Mouse (Mus musculus): ENCODE data around the gene Rfc4. TPM values are rescaled to one million over a fixed set of nuclear protein-coding genes. Genes with fewer than 3 reads are reported as not detected.
"Not testable (repeated sequence)": the region's sequence is repeated elsewhere in the genome, so short reads cannot be mapped to it uniquely, and the experiment has no call there.

The Rfc4 gene
- polyA plus RNA-seq, 1 experiment from 2014 or later = 112 TPM

DNA sequence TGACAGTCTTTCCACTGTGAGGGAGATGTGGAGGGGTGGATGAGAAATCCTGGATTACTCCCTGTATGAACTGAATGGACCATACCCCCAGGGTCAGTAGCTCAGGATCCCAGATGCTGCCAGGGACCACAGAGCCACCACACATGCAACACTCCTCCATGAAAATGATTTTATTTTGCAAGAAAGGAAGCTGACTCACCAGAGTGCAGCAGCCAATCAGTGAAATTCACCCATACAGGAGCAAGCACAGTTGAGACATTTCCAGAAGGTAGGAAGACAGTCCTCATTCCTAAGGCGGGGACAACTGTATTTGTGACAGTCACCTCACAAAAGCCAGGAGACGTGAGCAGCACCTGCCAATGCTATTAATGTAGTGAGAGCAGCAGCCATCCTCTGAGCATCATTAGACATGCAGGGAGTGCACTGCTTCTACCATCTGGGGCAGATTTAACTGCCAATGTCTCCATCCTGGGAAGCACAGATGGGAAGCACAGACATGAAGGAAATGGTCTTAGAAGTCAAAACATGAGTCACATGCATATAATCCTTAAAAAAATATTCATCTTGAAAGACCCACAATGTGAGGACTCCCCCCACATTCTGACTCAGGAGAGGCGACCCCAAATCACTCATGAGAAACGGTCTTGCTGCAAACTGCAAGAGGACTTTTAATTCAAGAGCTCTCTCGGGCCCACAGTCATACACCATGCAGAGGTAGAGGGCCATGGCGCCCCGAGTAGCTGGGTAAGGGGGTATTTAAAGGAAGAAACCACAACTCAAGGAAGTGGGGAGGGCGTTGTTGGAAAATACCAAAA lies 30.0 kb downstream of the Rfc4 start:
- not testable (repeated sequence) for H3K4me2 ChIP-seq (replicated peaks); H3K36me3 ChIP-seq; ATAC-seq (ENCODE audit: low FRiP score, low read depth); H3K9me3 ChIP-seq; H3K4me3 ChIP-seq; H3K9ac ChIP-seq; H3K27ac ChIP-seq
- Histone ChIP-seq H3K4me1 (peaks cover 12% of the 10 kb centered on the region), H3K27me3 (replicated peaks) (0 out of 2 replicates have a peak, but pooled peaks cover 10% of the 10 kb centered on the region)
- WGBS = 86% methylated on average over 8 of the region's 8 CpGs

DNA sequence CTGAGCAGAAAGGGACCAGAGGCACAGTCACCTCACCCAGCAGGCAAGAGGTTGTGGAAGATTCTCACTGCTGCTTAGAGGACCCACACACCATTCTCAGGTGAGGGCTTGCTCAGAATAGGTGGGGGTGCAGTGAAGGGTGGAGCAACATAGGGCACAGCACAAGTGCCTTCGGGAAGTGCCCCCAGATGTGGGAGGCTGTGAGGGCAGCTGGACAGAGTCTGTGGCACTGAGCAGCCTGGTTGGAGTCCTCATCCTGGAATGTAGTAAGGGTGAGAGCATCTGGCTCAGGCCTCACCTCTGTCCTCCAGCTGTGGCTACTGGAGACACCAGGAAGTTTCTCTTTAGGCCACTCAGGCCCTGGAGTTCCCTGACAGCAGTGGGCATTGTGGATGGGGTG lies 30.7 kb downstream of the Rfc4 start:
- H3K4me3 ChIP-seq; H3K4me2 ChIP-seq (replicated peaks); H3K9me3 ChIP-seq; H3K27ac ChIP-seq; H3K36me3 ChIP-seq; ATAC-seq (ENCODE audit: low FRiP score, low read depth); H3K4me1 ChIP-seq; H3K9ac ChIP-seq: not testable (repeated sequence)
- 0 out of 2 replicates have a peak, but pooled peaks cover 10% of the 10 kb centered on the region for H3K27me3 ChIP-seq (replicated peaks)
- WGBS = 96% methylated on average over 1 of the region's 1 CpGs

DNA sequence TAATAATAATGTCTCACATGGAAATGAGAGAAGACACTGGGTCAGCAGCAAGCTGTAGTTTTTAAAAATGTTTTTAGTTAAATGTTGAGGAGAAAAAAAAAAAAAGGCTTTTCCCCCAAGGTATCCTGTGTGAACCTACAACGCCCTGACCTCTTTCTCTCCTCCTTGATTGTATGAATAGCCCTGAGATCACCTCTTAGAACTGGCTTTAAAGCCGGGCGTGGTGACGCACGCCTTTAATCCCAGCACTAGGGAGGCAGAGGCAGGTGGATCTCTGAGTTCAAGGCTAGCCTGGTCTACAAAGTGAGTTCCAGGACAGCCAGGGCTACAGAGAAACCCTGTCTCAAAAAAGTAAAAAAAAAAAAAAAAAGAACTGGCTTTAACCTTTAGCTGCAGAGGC lies 32.0 kb downstream of the Rfc4 start:
- not testable (repeated sequence) for H3K9me3 ChIP-seq; H3K4me1 ChIP-seq; H3K4me3 ChIP-seq; H3K27ac ChIP-seq; H3K27me3 ChIP-seq (replicated peaks); H3K4me2 ChIP-seq (replicated peaks); ATAC-seq (ENCODE audit: low FRiP score, low read depth); H3K36me3 ChIP-seq; H3K9ac ChIP-seq
- 92% methylated on average over 5 of the region's 5 CpGs for WGBS

DNA sequence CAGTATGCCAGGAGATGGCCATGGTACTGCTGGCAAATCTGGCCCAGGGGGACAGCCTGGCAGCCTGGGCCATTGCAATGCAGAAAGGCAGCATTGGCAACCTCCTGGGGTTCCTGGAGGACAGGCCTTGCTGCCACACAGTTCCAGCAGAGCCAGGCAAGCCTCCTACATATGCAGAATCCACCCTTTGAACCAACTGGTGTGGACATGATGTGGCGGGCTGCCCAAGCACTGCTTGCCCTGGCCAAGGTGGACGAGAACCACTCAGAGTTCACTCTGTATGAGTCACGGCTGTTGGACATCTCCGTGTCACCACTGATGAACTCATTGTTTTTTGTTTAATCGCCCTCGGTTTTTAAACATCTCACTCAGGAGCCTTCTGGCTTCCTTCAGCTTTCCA lies 33.4 kb downstream of the Rfc4 start:
- Histone ChIP-seq H3K4me3 (no peak overlapping the region), H3K27me3 (replicated peaks) (no peaks in the 10 kb centered on the region), H3K27ac (no peak overlapping the region), H3K4me2 (replicated peaks) (no peak overlapping the region), H3K9me3 (no peaks in the 10 kb centered on the region), H3K9ac (no peak overlapping the region), H3K4me1 (no peaks in the 10 kb centered on the region), H3K36me3 (no peaks in the 10 kb centered on the region)
- 89% methylated on average over 6 of the region's 6 CpGs for WGBS
- ATAC-seq (ENCODE audit: low FRiP score, low read depth) = no peak

DNA sequence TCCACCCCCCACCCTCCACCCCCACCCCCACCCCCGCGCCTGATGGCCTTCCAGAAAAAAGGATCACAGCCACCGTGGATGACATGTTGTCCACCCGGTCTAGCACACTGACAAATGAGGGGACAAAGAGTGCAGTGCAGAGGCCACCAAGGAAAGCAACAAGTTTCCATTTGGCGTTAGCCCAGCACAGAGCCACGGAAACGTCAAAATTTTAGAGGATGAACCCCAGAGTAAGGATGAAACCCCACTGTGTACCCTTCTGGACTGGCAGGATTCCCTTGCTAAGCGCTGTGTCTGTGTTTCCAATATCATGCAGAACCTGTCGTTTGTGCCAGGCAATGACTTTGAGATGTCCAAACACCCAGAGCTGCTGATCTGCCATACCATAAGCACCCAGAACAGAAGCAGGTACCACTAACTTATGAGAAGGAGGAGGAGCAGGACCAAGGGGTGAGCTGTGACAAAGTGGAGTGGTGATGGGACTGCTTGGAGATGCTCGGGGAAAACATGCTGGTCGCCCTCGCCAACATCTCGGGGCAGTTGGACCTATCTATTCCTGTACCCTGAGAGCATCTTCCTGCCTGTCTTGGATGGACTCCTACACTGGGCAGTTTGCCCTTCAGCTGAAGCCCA lies 34.1 kb downstream of the Rfc4 start:
- Histone ChIP-seq H3K9me3 (no peaks in the 10 kb centered on the region), H3K4me2 (replicated peaks) (no peak overlapping the region), H3K27ac (no peak overlapping the region), H3K4me1 (no peaks in the 10 kb centered on the region), H3K27me3 (replicated peaks) (no peaks in the 10 kb centered on the region), H3K9ac (no peak overlapping the region), H3K4me3 (no peak overlapping the region), H3K36me3 (no peaks in the 10 kb centered on the region)
- ATAC-seq (ENCODE audit: low FRiP score, low read depth) = no peak
- WGBS = 85% methylated on average over 13 of the region's 13 CpGs

DNA sequence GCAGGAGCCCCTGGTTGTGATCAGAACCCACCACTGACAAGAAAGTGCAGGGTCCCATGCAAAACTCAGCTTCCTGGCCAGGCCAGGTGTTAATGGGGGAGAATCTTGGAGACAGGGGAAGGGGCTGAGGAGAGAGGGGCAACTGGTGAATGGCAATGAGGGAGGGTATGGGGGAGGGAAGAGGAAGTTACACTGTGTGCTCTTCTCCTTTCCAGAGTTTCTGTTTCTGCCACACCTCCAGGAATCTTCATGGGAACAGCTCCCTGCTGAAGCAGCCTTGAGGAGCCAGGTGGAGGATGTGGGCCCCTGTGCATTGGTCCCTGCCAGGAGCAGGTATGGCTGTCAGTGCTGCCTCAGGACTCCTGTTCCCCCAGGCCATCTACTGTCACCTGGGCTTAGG lies 36.2 kb downstream of the Rfc4 start:
- H3K9me3 ChIP-seq; H3K27me3 ChIP-seq (replicated peaks); H3K4me1 ChIP-seq; H3K36me3 ChIP-seq; H3K9ac ChIP-seq; H3K27ac ChIP-seq; ATAC-seq (ENCODE audit: low FRiP score, low read depth); H3K4me2 ChIP-seq (replicated peaks); H3K4me3 ChIP-seq: not testable (repeated sequence)

DNA sequence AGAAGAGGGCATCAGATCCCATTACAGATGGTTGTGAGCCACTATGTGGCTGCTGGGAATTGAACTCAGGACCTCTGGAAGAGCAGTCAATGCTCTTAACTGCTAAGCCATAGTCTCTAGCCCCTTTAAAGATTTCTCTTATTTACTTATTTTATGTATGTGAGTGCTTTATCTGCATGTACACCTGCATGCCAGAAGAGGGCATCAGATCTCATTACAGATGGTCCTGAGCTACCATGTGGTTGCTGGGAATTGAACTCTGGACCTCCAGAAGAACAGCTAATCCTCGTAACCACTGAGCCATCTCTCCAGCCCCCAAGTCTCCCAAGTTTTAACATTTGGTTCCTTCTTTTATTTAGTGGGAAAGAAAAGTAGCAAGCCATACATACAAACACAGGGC lies 39.0 kb downstream of the Rfc4 start:
- H3K9me3 ChIP-seq; H3K9ac ChIP-seq; H3K27me3 ChIP-seq (replicated peaks); H3K27ac ChIP-seq; H3K4me1 ChIP-seq; ATAC-seq (ENCODE audit: low FRiP score, low read depth); H3K4me2 ChIP-seq (replicated peaks); H3K36me3 ChIP-seq; H3K4me3 ChIP-seq: not testable (repeated sequence)
- 92% methylated on average over 1 of the region's 1 CpGs for WGBS

DNA sequence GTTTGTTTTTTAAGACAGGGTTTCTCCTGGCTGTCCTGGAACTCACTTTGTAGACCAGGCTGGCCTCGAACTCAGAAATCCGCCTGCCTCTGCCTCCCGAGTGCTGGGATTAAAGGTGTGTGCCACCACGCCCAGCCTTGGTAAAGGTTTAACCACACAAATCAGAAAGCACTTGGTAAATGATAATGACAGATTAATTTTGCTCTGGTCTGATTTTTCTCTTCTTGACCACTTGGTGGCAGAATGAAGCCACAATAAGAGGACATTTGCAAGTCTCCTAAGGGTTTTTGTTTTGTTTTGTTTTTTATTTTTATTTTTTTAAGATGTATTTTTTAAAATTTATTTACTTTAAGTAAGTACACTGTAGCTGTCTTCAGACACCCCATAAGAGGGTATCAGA lies 39.8 kb downstream of the Rfc4 start:
- 64% methylated on average over 4 of the region's 4 CpGs for WGBS
- H3K4me2 ChIP-seq (replicated peaks); H3K27me3 ChIP-seq (replicated peaks); H3K9me3 ChIP-seq; H3K4me3 ChIP-seq; H3K27ac ChIP-seq; H3K9ac ChIP-seq; H3K36me3 ChIP-seq; ATAC-seq (ENCODE audit: low FRiP score, low read depth); H3K4me1 ChIP-seq: not testable (repeated sequence)

DNA sequence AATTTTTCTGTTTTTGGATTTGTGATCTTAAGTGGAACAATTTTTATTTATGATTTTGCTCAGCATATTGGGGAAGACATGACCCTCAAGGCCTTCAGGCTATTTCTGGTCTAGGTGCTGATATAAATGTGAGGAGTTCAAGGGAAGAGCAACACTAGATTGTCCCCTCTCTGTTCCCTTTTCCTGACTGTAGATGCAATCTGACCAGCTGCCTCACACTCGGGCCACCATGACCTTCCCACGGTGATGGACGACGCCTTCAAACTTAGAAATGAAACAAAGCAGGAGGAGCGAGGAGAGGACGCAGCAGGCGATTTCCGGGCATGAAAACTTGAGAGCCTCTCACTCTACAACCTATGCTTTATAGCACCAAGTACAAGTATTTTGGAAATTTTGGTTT lies 40.4 kb downstream of the Rfc4 start:
- H3K9ac ChIP-seq; H3K4me3 ChIP-seq; H3K9me3 ChIP-seq; H3K4me1 ChIP-seq; ATAC-seq (ENCODE audit: low FRiP score, low read depth); H3K36me3 ChIP-seq; H3K27me3 ChIP-seq (replicated peaks); H3K27ac ChIP-seq; H3K4me2 ChIP-seq (replicated peaks): not testable (repeated sequence)
- 80% methylated on average over 8 of the region's 8 CpGs for whole genome bisulfite sequencing

DNA sequence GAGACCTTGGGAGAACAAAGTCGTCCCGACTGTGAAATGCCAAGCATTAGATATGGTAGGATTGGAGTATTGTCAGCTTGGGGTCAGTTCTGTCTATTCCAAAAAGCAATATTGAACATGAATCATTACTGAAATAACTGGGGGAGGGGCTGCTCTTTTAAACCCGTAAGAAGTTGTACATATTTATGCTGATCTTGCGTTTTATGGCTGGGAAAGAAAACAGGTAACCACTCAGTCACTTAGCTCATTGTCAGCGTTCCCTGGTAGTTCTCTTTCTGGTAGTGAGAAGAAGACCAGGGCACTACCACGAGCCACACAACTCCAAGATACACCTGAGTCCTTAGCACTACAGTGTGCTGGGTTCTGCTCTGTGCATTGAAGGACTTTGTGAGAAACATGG lies 50.0 kb downstream of the Rfc4 start:
- not testable (repeated sequence) for H3K27ac ChIP-seq; H3K36me3 ChIP-seq; ATAC-seq (ENCODE audit: low FRiP score, low read depth); H3K27me3 ChIP-seq (replicated peaks); H3K9ac ChIP-seq; H3K4me3 ChIP-seq; H3K9me3 ChIP-seq; H3K4me1 ChIP-seq; H3K4me2 ChIP-seq (replicated peaks)
- WGBS = 83% methylated on average over 6 of the region's 6 CpGs

Small RNAs within 50 kb of the gene (microRNA-seq; reads per million reads assigned to microRNA genes)
- 0.66 reads per million for gene Gm49346

Other genes with a start within 250 kb of the Rfc4 start
- gene Ahsg, start 236.5 kb downstream of the Rfc4 start, polyA plus RNA-seq (2016; fragmentation: Nextera tagmentation; extraction: Ambion mirVana) = 0.29 and 0.40 TPM in 2 replicates
- not detected in 2 replicates for gene Fetub, start 209.4 kb downstream of the Rfc4 start, polyA plus RNA-seq (2016; fragmentation: Nextera tagmentation; extraction: Ambion mirVana)
- not detected in 2 replicates for gene Hrg, start 176.7 kb downstream of the Rfc4 start, polyA plus RNA-seq (2016; fragmentation: Nextera tagmentation; extraction: Ambion mirVana)
- gene Kng2, start 98.3 kb downstream of the Rfc4 start, polyA plus RNA-seq (2016; fragmentation: Nextera tagmentation; extraction: Ambion mirVana) = 0.33 and 0.46 TPM in 2 replicates
- gene Kng1, start 69.9 kb downstream of the Rfc4 start, polyA plus RNA-seq (2016; fragmentation: Nextera tagmentation; extraction: Ambion mirVana) = 0.20 TPM in 1 of 2 replicates, not detected in the other
- 223 and 248 TPM in 2 replicates for gene Eif4a2, start 20.3 kb downstream of the Rfc4 start, polyA plus RNA-seq (2016; fragmentation: Nextera tagmentation; extraction: Ambion mirVana)
- not detected in 2 replicates for gene Adipoq, start 18.8 kb upstream of the Rfc4 start, polyA plus RNA-seq (2016; fragmentation: Nextera tagmentation; extraction: Ambion mirVana)
- gene St6gal1, start 97.0 kb upstream of the Rfc4 start, polyA plus RNA-seq (2016; fragmentation: Nextera tagmentation; extraction: Ambion mirVana) = 42.1 and 43.5 TPM in 2 replicates

All from neural tube, embryonic 12.5 days (tissue).